Mouse (Mus musculus): Measurements from ENCODE around the gene Ric8b.

DNA sequence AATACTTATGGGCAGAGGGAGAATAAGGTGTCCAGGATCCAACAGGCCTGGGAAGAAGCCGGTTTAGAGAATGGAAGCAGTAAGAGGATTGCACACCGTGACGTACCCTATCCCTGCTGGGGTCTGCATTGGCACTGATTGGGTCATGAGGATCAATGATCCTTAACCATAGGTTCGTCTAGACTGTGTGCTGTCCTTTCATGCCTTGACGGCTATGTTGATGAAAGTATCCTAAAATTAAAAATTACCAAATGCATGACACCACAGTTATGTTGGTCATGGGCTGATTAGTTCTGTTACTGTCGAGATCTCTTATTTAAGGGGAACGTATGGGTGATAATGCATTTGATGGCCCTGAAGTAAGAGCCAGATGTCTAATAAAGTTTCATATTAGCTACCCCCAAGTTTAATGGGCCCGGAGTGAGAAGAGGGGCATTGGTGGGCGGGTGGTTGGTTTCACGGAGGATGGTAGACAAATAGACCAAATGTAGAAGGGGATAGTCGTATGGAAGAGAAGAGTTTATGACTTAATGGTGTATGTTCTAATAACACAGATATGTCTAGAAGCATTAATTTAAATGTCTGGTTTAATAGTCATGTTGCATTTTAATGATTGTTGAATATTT lies 108.5 kb downstream of the Ric8b start:
- TF ChIP-seq CTCF (IDR thresholded peaks at IDR 0.05; ENCODE audit: extremely low read depth, insufficient read depth, insufficient read length, insufficient replicate concordance), result no peak
- no peak for TF ChIP-seq POLR2A (IDR thresholded peaks at IDR 0.05; ENCODE audit: low read depth, low read length)

Data from spleen, adult 2 months (tissue).